Mouse (Mus musculus) bone marrow, adult 2 months (tissue): ENCODE measurements around the gene Zdhhc17.

ENCODE experiments used
- CTCF ChIP-seq: fragments of 200-500 bp; IDR thresholded peaks from 2 replicates; pipeline ENCODE4 v1.5.1; 2011; ENCODE audit warnings: low read length, control low read depth; ENCODE audit not compliant: control insufficient read depth, insufficient read depth
- POLR2A ChIP-seq: fragments of 200-500 bp; IDR thresholded peaks from 2 replicates; pipeline ENCODE4 v1.6.1; 2011; ENCODE audit warnings: low read depth, mild to moderate bottlenecking, control low read depth, low read length, borderline replicate concordance; ENCODE audit not compliant: control insufficient read depth

- TF ChIP-seq CTCF: no peak
- TF ChIP-seq POLR2A: no peak
Observed at GRCm38 (mm10) chr10:110979431-110979830, 30.5 kb downstream of the Zdhhc17 start.
